Mouse (Mus musculus) thymus, adult 2 months (tissue): ENCODE results near the gene Il27ra. TPM values are rescaled to one million over a fixed set of nuclear protein-coding genes. Genes with fewer than 3 reads are reported as not detected.

Experiments used
- DNase-seq: peaks from one replicate; pipeline ENCODE4 v3.0.0; 2021
- H3K27ac ChIP-seq: fragments of 200-500 bp; 2 replicates; pipeline ENCODE4 v1.5.1; 2012; ENCODE audit warnings: low read length, control low read depth; ENCODE audit not compliant: control insufficient read depth, insufficient read depth
- H3K27me3 ChIP-seq: fragments of 200-500 bp; 2 replicates; pipeline ENCODE4 v1.6.1; 2012; ENCODE audit warnings: mild to moderate bottlenecking, low read length, moderate library complexity, mixed read lengths; ENCODE audit not compliant: control insufficient read depth, insufficient read depth
- H3K36me3 ChIP-seq: fragments of 200-500 bp; 2 replicates; pipeline ENCODE4 v1.6.1; 2012; ENCODE audit warnings: mild to moderate bottlenecking, low read length, moderate library complexity; ENCODE audit not compliant: control insufficient read depth, insufficient read depth
- H3K4me1 ChIP-seq: fragments of 200-500 bp; replicated peaks from 2 replicates; pipeline ENCODE4 v1.6.1; 2012; ENCODE audit warnings: low read length; ENCODE audit not compliant: control insufficient read depth, insufficient read depth
- H3K4me3 ChIP-seq: fragments of 200-500 bp; 2 replicates; pipeline ENCODE4 v1.5.1; 2012; ENCODE audit warnings: mild to moderate bottlenecking, low read length, control low read depth, moderate library complexity; ENCODE audit not compliant: control insufficient read depth, insufficient read depth
- CTCF ChIP-seq: fragments of 200-500 bp; IDR thresholded peaks from 2 replicates; pipeline ENCODE4 v1.5.1; 2012; ENCODE audit warnings: mild to moderate bottlenecking, control low read depth, low read length, moderate library complexity, borderline replicate concordance; ENCODE audit not compliant: control insufficient read depth, poor library complexity, insufficient read depth; ENCODE audit errors: extremely low read depth
- POLR2A ChIP-seq: fragments of 200-500 bp; IDR thresholded peaks from 2 replicates; pipeline ENCODE4 v1.6.1; 2012; ENCODE audit warnings: mild to moderate bottlenecking, low read length, control low read depth, moderate library complexity; ENCODE audit not compliant: control insufficient read depth, poor library complexity, insufficient read depth; ENCODE audit errors: extremely low read depth
- WGBS: fragments of 180-500 bp; shearing (Covaris S2); methylation state at CpG from one replicate; pipeline ENCODE4 v1.1.7; 2018; 5-methylcytosine and 5-hydroxymethylcytosine counted together
- polyA plus RNA-seq: library from polyadenylated mRNA; depleted of rRNA; stranded (reverse); fragments of >200 nt; gene quantifications from 2 replicates; pipeline ENCODE4 v1.2.3, GENCODE M21; 2012

Gene Il27ra
- polyA plus RNA-seq, 1 experiment = 84.0 TPM

GRCm38 (mm10) chr8:84071921-84072320 lies 29.5 kb upstream of the Il27ra start:
- WGBS = 91% methylated on average over 3 of the region's 3 CpGs
- TF ChIP-seq CTCF = no peak
- no peak for TF ChIP-seq POLR2A
- Histone ChIP-seq H3K27me3 (no peaks in the 10 kb centered on the region), H3K4me1 (peaks cover 13% of the 10 kb centered on the region), H3K27ac (no peak overlapping the region), H3K4me3 (no peak overlapping the region), H3K36me3 (no peaks in the 10 kb centered on the region)
- DNase-seq = no peak

- H3K4me3 ChIP-seq = no peak overlapping the region
These were observed 28.3 kb upstream of the Il27ra start for GRCm38 (mm10) chr8:84070667-84071066.

GRCm38 (mm10) chr8:84070241-84070640 lies 27.9 kb upstream of the Il27ra start:
- no peak overlapping the region for H3K27ac ChIP-seq
- H3K4me3 ChIP-seq = no peak overlapping the region
- no peaks in the 10 kb centered on the region for H3K27me3 ChIP-seq
- 87% methylated on average over 5 of the region's 5 CpGs for WGBS
- H3K4me1 ChIP-seq = peaks cover 13% of the 10 kb centered on the region
- TF ChIP-seq CTCF = no peak
- TF ChIP-seq POLR2A = no peak
- DNase-seq = no peak
- H3K36me3 ChIP-seq = no peaks in the 10 kb centered on the region

More at GRCm38 (mm10) chr8:84070667-84071066, 28.3 kb upstream of the Il27ra start:
- Histone ChIP-seq H3K4me1 (peaks cover 13% of the 10 kb centered on the region), H3K36me3 (no peaks in the 10 kb centered on the region), H3K27ac (no peak overlapping the region), H3K27me3 (no peaks in the 10 kb centered on the region)
- no peak for DNase-seq
- no peak for TF ChIP-seq CTCF
- no peak for TF ChIP-seq POLR2A
- 69% methylated on average over 2 of the region's 2 CpGs for WGBS

GRCm38 (mm10) chr8:84069750-84070149 lies 27.4 kb upstream of the Il27ra start:
- no peak for DNase-seq

GRCm38 (mm10) chr8:84069169-84069568 lies 26.8 kb upstream of the Il27ra start:
- TF ChIP-seq POLR2A (no peak), CTCF (no peak)
- peaks cover 19% of the 10 kb centered on the region for H3K4me1 ChIP-seq
- no peak for DNase-seq
- no peaks in the 10 kb centered on the region for H3K36me3 ChIP-seq
- no peak overlapping the region for H3K27ac ChIP-seq
- WGBS = 93% methylated on average over 1 of the region's 1 CpGs
- no peaks in the 10 kb centered on the region for H3K27me3 ChIP-seq
- no peak overlapping the region for H3K4me3 ChIP-seq

More at GRCm38 (mm10) chr8:84069750-84070149, 27.4 kb upstream of the Il27ra start:
- no peak overlapping the region for H3K27ac ChIP-seq
- H3K4me1 ChIP-seq = peaks cover 16% of the 10 kb centered on the region
- H3K27me3 ChIP-seq = no peaks in the 10 kb centered on the region
- no peak overlapping the region for H3K4me3 ChIP-seq
- no peaks in the 10 kb centered on the region for H3K36me3 ChIP-seq
- TF ChIP-seq CTCF = no peak
- no peak for TF ChIP-seq POLR2A
- WGBS = 91% methylated on average over 2 of the region's 2 CpGs

- no peak overlapping the region for H3K27ac ChIP-seq
- WGBS = 84% methylated on average over 12 of the region's 12 CpGs
- H3K27me3 ChIP-seq = no peaks in the 10 kb centered on the region
- no peaks in the 10 kb centered on the region for H3K36me3 ChIP-seq
- TF ChIP-seq POLR2A (no peak), CTCF (no peak)
- DNase-seq = no peak
- no peak overlapping the region for H3K4me3 ChIP-seq
- peaks cover 22% of the 10 kb centered on the region for H3K4me1 ChIP-seq
These were observed 26.1 kb upstream of the Il27ra start for GRCm38 (mm10) chr8:84068316-84069035.

- no peak overlapping the region for H3K4me3 ChIP-seq
- peaks cover 18% of the 10 kb centered on the region for H3K4me1 ChIP-seq
- 92% methylated on average over 7 of the region's 7 CpGs for WGBS
- no peaks in the 10 kb centered on the region for H3K36me3 ChIP-seq
- no peak for DNase-seq
- TF ChIP-seq POLR2A (no peak), CTCF (no peak)
- no peaks in the 10 kb centered on the region for H3K27me3 ChIP-seq
- no peak overlapping the region for H3K27ac ChIP-seq
These were observed 25.5 kb upstream of the Il27ra start for GRCm38 (mm10) chr8:84067911-84068310.
